Mouse (Mus musculus): ENCODE measurements around the gene Ildr2. TPM values are rescaled to one million over a fixed set of nuclear protein-coding genes. Genes with fewer than 3 reads are reported as not detected.

Gene Ildr2
- total and polyA plus RNA-seq, 3 experiments, result not detected

DNA sequence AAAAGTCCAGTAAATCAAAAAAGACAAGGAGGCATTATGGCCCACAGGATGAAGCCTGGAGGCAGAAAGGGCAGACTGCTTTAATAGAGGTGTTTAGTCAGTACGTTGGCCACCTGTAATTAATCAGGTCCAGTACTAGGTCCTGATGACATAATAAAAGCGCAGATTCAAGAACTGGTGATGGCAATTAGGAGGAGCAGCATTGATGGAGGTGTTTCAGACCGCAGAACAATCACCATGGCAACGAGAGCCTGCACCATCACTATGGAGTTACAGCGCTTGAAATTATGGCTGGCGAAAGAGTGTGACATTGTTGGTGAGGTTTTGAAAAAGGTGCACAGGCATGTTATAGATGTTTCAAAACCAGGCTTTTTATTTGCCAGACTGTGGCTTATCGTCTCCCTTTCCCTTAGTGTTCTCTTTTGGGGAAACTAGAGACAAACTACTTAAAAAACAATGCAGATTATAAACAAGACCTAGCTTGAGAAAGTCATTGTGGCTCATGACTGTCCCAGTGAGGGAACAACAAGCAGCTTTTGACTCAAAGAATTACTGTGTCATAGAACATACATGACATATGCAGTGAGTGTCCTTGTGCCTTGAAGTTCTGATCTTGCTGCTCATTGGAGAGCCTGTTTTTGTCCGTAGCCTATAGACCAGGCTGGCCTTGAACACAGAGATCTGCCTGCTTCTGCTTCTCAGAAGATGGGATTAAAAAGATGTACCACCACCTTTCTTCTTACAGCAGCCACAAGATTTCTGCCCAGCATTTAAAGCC lies 90.5 kb downstream of the Ildr2 start:
- Histone ChIP-seq H3K4me3 (replicated peaks in 1 of 3; ENCODE audit: low read depth in 2 of 3, low read length in 2 of 3, poor library complexity in 1 of 3) (no peak overlapping the region), H3K9me3 (replicated peaks; ENCODE audit: low read length) (no peaks in the 10 kb centered on the region), H3K9ac (ENCODE audit: insufficient read depth, low read depth) (no peak overlapping the region), H3K27ac (ENCODE audit: insufficient read depth, low read depth) (no peak overlapping the region), H3K79me2 (replicated peaks; ENCODE audit: control insufficient read depth, extremely low read depth, insufficient read depth, poor library complexity, severe bottlenecking) (no peaks in the 10 kb centered on the region), H3K4me2 (ENCODE audit: insufficient read depth, low read depth, poor library complexity, severe bottlenecking) (no peak overlapping the region), H3K4me1 (ENCODE audit: control insufficient read depth in 1 of 2, insufficient read depth in 2 of 2) (peaks cover 3 to 22% of the 10 kb centered on the region in 2 experiments), H3K27me3 (replicated peaks) (no peaks in the 10 kb centered on the region), H3K36me3 (replicated peaks in 1 of 2; ENCODE audit: control insufficient read depth in 1 of 2, insufficient read depth in 1 of 2, low read length in 1 of 2) (no peaks in the 10 kb centered on the region)
- dilution Hi-C loops (cut with MboI; ENCODE audit: extremely low pct_ligation_motif_present, extremely low pct_unique_long_range_greater_than_20kb, low sequenced_read_pairs) (no loop called here), in situ Hi-C loops (cut with MboI; ENCODE audit: low pct_ligation_motif_present, low pct_unique_long_range_greater_than_20kb, low sequenced_read_pairs) (no loop called here)
- no peak for DNase-seq (ENCODE audit: extremely low read depth)
- TF ChIP-seq POLR2A (IDR thresholded peaks at IDR 0.05; ENCODE audit: low read depth, low read length), result no peak
- TF ChIP-seq ETS1 (conservative IDR thresholded peaks at IDR 0.05; ENCODE audit: low read depth, low read length), result no peak
- no peak for TF ChIP-seq CHD1 (IDR thresholded peaks at IDR 0.05; ENCODE audit: low read depth, low read length)
- no peak for TF ChIP-seq NELFE (IDR thresholded peaks at IDR 0.05; ENCODE audit: low read depth, low read length)
- no peak for TF ChIP-seq MAZ (IDR thresholded peaks at IDR 0.05; ENCODE audit: low read depth, low read length)
- TF ChIP-seq JUND (conservative IDR thresholded peaks at IDR 0.05; ENCODE audit: low read depth, low read length), result no peak
- no peak for TF ChIP-seq BHLHE40 (IDR thresholded peaks at IDR 0.05; ENCODE audit: low read depth, low read length)
- no peak for TF ChIP-seq MAX (IDR thresholded peaks at IDR 0.05; ENCODE audit: low read length)
- no peak for TF ChIP-seq POLR2AphosphoS2 (IDR thresholded peaks at IDR 0.05; ENCODE audit: low read depth, low read length)
- no peak for TF ChIP-seq PAX5 (IDR thresholded peaks at IDR 0.05; ENCODE audit: low read length)
- no peak for TF ChIP-seq RAD21 (IDR thresholded peaks at IDR 0.05; ENCODE audit: low read depth, low read length)
- no peak for TF ChIP-seq MEF2A (IDR thresholded peaks at IDR 0.05; ENCODE audit: borderline replicate concordance, low read depth, low read length)
- no peak for TF ChIP-seq IRF4 (IDR thresholded peaks at IDR 0.05; ENCODE audit: low read depth, low read length)

- no peak for TF ChIP-seq ETS1 (conservative IDR thresholded peaks at IDR 0.05; ENCODE audit: low read depth, low read length)
- no peak for TF ChIP-seq USF2 (conservative IDR thresholded peaks at IDR 0.05; ENCODE audit: low read depth, low read length)
- TF ChIP-seq EP300 (IDR thresholded peaks at IDR 0.05; ENCODE audit: low read length), result peak; percentile 82; the same call in 1 of the 2 replicates
- no peak for TF ChIP-seq TBP (conservative IDR thresholded peaks at IDR 0.05; ENCODE audit: low read depth, low read length)
- Histone ChIP-seq H3K36me3 (replicated peaks in 1 of 2; ENCODE audit: control insufficient read depth in 1 of 2, insufficient read depth in 1 of 2, low read length in 1 of 2) (no peaks in the 10 kb centered on the region), H3K9me3 (replicated peaks; ENCODE audit: low read length) (no peaks in the 10 kb centered on the region), H3K27ac (ENCODE audit: insufficient read depth, low read depth) (no peak overlapping the region), H3K9ac (ENCODE audit: insufficient read depth, low read depth) (0 out of 2 replicates have a peak overlapping the region, but pooled peaks have one; percentile 4), H3K27me3 (replicated peaks) (no peaks in the 10 kb centered on the region), H3K4me2 (ENCODE audit: insufficient read depth, low read depth, poor library complexity, severe bottlenecking) (peak overlapping the region; percentile 37; the same call in 1 of the 2 replicates), H3K79me2 (replicated peaks; ENCODE audit: control insufficient read depth, extremely low read depth, insufficient read depth, poor library complexity, severe bottlenecking) (no peaks in the 10 kb centered on the region), H3K4me3 (replicated peaks in 1 of 3; ENCODE audit: low read depth in 2 of 3, low read length in 2 of 3, poor library complexity in 1 of 3) (no peak overlapping the region), H3K4me1 (ENCODE audit: control insufficient read depth in 1 of 2, insufficient read depth in 2 of 2) (peaks cover 3 to 22% of the 10 kb centered on the region in 2 experiments)
- in situ Hi-C loops (cut with MboI; ENCODE audit: low pct_ligation_motif_present, low pct_unique_long_range_greater_than_20kb, low sequenced_read_pairs) (no loop called here), dilution Hi-C loops (cut with MboI; ENCODE audit: extremely low pct_ligation_motif_present, extremely low pct_unique_long_range_greater_than_20kb, low sequenced_read_pairs) (no loop called here)
- DNase-seq (ENCODE audit: extremely low read depth), result peak; percentile 59
Measured at GRCm38 (mm10) chr1:166345602-166346001, 91.7 kb downstream of the Ildr2 start.

All from CH12.LX (cell line).